Mouse (Mus musculus) heart, postnatal 36 days (tissue): ENCODE data around the gene Mpp3. TPM values are rescaled to one million over a fixed set of nuclear protein-coding genes. Genes with fewer than 3 reads are reported as not detected.
A peak's percentile ranks its signal among the peaks of the same experiment; 100 is the strongest.

Experiments used
- DNase-seq, 2 experiments: peaks; one replicate each; pipeline ENCODE4 v3.0.0; 2021 to 2022
- intact Hi-C: fragments of 180-260 bp; cut with DNase I; formaldehyde crosslinking; loops from one replicate; pipeline ENCODE4 v1.15.1; 2025
- total RNA-seq, 2 experiments: library from RNA; stranded (reverse); gene quantifications; 2 replicates each; pipeline ENCODE4 v1.2.3; 2021

The Mpp3 gene
- total RNA-seq, 2 experiments from 2014 or later, result 1.7 to 1.9 TPM

GRCm38 (mm10) chr11:101957476-101957875 is 70.8 kb downstream of the Mpp3 start:
- no peak for DNase-seq
- intact Hi-C loops, result no loop called here

GRCm38 (mm10) chr11:101953441-101953840 is 74.8 kb downstream of the Mpp3 start:
- no peak for DNase-seq
- intact Hi-C loops, result no loop called here

GRCm38 (mm10) chr11:101952541-101953341 is 75.5 kb downstream of the Mpp3 start:
- DNase-seq, result peak; percentile 57 to 68
- intact Hi-C loops, result no loop called here

- no peak for DNase-seq
- intact Hi-C loops, result loop anchor here (2.0 kb wide), 1 partner anchor 15 kb away; no protein-coding TSS in a partner anchor
These were observed 78.2 kb downstream of the Mpp3 start for GRCm38 (mm10) chr11:101950021-101950420.

Other genes with a start within 250 kb of the Mpp3 start
- under 1 TPM; 0.19 TPM for gene Etv4, start 243.1 kb downstream of the Mpp3 start, total RNA-seq
- 1 to 10 TPM; 6.9 to 8.0 TPM for gene Meox1, start 134.1 kb downstream of the Mpp3 start, total RNA-seq
- gene Sost, start 61.4 kb downstream of the Mpp3 start, total RNA-seq, result 1 to 10 TPM; 2.1 to 2.7 TPM
- not detected for gene Cfap97d1, start 44.2 kb downstream of the Mpp3 start, total RNA-seq
- 100 to 1,000 TPM; 113 to 123 TPM for gene Dusp3, start 41.4 kb downstream of the Mpp3 start, total RNA-seq
- 10 to 100 TPM; 68.3 to 69.5 TPM for gene Cd300lg, start 13.0 kb upstream of the Mpp3 start, total RNA-seq
- gene Mpp2, start 60.1 kb upstream of the Mpp3 start, total RNA-seq, result 1 to 10 TPM; 2.1 to 3.1 TPM
- gene Ppy, start 72.9 kb upstream of the Mpp3 start, total RNA-seq, result not detected
- not detected for gene Pyy, start 79.4 kb upstream of the Mpp3 start, total RNA-seq
- gene Nags, start 117.1 kb upstream of the Mpp3 start, total RNA-seq, result not detected
- gene Tmem101, start 127.9 kb upstream of the Mpp3 start, total RNA-seq, result 10 to 100 TPM; 13.0 to 13.7 TPM
- 10 to 100 TPM; 44.7 to 52.6 TPM for gene Lsm12, start 156.8 kb upstream of the Mpp3 start, total RNA-seq
- 10 to 100 TPM; 45.1 to 47.3 TPM for gene G6pc3, start 161.2 kb upstream of the Mpp3 start, total RNA-seq
- gene Hdac5, start 201.7 kb upstream of the Mpp3 start, total RNA-seq, result 100 to 1,000 TPM; 141 to 143 TPM
- gene BC030867, start 220.4 kb upstream of the Mpp3 start, total RNA-seq, result under 1 TPM; 0.14 to 0.25 TPM
- 1 to 10 TPM in 1 of 2 experiments, under 1 TPM in 1; 0.73 to 1.1 TPM for gene Asb16, start 240.3 kb upstream of the Mpp3 start, total RNA-seq